Mouse (Mus musculus) small intestine, adult 2 months (tissue): ENCODE data around the gene Usp50.

Source experiments
- CTCF ChIP-seq: fragments of 200-500 bp; IDR thresholded peaks from 2 replicates; pipeline ENCODE4 v1.5.1; 2012; ENCODE audit warnings: low read depth, mild to moderate bottlenecking, control low read depth, inconsistent platforms, low read length, moderate library complexity, mixed read lengths; ENCODE audit not compliant: insufficient replicate concordance, insufficient read length; ENCODE audit errors: extremely low read depth
- POLR2A ChIP-seq: fragments of 200-500 bp; IDR thresholded peaks from 2 replicates; pipeline ENCODE4 v1.6.1; 2012; ENCODE audit warnings: low read depth, mild to moderate bottlenecking, control low read depth, inconsistent platforms, low read length, moderate library complexity

DNA sequence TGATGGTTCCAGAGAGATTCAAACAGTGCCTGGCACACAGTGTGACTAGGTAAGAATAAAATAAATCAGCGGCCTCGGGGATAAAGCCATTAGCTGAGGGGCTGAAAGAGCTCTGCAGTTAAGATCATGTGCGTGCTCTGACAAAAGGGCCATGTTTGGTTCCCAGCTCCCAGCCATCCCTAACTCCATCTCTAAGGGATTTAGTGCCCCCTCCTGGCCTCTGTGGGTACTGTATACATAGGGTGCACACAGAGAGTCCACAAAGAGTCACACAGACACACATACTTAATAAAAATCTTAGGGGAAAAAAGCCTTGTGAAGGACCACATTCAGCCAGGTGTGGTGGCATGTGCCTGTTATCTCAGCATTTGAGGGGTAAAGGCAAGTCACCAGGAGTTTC is 15.7 kb downstream of the Usp50 start:
- TF ChIP-seq CTCF (no peak), POLR2A (no peak)
